Mouse (Mus musculus) MN1 (cell line): Measurements from ENCODE around the gene Pusl1.

Source experiments
- DNase-seq: peaks from one replicate; pipeline ENCODE4 v3.0.0-alpha.2; 2016; ENCODE audit warnings: low spot score

Gene Pusl1

GRCm38 (mm10) chr4:155891551-155892001, at the start of gene Pusl1, which contains the start of gene Acap3:
Gene Pusl1 (minus strand): TSS chr4:155891781.
Gene Acap3 (plus strand): TSS chr4:155891822.
- peak; percentile 97 for DNase-seq

DNA sequence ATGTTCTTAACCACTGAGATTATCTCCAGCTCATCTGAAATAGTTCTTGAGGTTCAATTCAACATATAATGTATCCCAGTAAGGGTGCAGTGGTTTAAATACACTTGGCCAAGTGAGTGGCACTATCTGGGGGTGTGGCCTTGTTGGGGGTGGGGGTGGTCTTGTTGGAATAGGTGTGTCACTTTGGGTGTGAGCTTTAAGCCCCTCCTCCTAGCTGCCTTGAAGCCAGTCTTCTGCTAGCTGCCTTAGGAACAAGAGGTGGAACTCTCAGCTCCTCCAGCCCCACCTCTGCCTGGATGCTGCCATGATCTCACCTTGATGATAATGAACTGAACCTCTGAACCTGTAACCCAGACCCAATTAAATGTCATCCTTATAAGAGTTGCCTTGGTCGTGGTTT, 40.5 kb upstream of the Pusl1 start:
- DNase-seq, result no peak

DNA sequence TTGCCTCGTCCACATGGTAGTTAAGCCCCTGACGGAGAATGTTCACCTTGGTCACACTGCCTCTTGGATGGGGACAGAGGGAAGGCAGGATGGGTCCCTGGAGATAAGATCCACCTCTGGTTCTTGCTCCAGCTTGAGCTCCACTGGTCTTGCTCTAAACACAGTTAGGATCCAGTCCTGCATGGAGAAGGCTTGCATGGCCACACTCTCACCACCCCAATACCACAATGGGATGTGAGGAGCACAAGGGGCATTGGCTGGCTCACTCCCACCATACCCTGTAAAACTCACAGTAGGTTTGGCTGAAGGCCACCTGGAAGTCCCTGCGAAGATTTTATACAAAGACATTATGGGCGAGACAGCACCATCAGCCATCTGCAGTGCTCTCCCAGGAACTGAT, 17.2 kb upstream of the Pusl1 start:
- DNase-seq, result no peak

GRCm38 (mm10) chr4:155908281-155908680, 16.7 kb upstream of the Pusl1 start:
- no peak for DNase-seq

- DNase-seq, result no peak
These were observed 15.4 kb upstream of the Pusl1 start for GRCm38 (mm10) chr4:155907003-155907402.

DNA sequence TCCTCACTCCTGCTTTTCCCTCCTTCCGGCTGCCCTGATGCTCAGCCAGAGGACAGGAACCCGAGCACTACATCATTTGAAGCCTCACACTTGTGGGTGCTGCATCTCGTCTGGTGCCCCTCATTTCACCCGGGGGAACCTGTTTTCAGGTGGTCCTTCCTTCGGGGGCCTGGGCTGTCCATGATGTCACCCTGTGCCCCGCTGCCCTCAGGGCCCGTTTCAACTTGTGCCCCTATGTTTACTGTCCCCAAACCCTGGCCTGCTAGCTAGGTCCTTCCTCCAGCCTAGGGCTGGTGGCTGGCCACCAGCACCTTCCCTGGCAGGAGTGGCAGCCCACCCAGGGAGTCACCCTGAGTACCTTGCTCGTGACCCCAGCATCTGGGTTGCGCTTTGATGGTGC, 14.5 kb upstream of the Pusl1 start:
- DNase-seq, result no peak

DNA sequence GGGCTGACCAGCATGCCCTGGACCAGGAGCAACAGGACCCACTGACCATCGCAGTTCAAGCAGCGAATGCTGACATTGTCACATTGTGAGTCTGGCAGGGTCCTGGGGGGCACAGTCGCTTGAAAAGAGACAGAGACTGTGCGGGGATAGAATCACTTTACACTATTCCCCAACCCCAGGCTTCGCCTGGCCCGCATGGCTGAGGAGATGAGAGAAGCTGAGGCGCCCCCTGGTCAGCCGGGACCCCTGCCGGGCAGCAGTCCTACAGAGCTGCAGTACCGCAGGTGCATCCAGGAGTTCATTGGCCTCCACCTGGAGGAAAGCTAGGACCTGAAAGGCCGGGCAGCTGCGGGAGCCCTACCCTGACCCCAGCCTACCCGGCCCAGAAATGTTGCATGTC, 14.1 kb upstream of the Pusl1 start:
- DNase-seq, result no peak

- DNase-seq, result no peak
These were observed 12.9 kb upstream of the Pusl1 start for GRCm38 (mm10) chr4:155904318-155905102.

DNA sequence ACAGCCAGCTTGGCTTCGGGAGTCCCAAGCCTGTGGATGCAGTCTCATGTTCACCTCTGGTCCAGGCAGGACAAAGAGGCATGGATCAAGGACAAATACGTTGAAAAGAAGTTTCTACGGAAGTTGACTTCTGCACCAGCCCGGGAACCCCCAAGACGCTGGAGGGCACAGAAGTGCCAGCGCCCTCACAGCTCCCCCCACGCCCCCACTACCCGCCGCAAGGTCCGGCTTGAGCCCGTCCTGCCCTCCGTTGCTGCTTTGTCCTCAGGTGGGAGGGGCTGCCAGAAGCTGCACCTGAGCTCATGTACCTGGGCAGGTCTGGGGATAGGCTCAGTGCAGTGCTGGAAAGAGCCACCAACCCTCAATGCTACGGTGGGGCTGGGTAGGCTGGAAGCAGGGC, 11.7 kb upstream of the Pusl1 start:
- no peak for DNase-seq

- peak; percentile 77 for DNase-seq
These were observed 9.6 kb upstream of the Pusl1 start for GRCm38 (mm10) chr4:155901205-155901604.

DNA sequence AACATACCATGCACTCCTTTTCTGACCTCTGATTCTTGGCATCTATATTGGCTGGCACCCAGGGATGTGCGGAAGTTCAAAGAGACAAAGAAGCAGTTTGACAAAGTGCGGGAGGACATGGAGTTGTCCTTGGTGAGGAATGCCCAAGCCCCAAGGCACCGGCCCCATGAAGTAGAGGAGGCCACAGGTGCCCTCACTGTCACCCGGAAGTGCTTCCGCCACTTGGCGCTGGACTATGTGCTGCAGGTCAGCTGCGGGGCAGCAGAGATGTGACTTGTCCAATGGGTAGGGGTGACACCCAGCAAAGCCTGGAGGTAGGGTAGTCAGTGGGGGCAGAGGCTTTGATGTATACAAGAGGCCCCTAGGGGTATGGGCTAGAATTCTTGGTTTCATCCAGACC, 7.8 kb upstream of the Pusl1 start:
- DNase-seq, result no peak

GRCm38 (mm10) chr4:155898318-155898717, 6.7 kb upstream of the Pusl1 start:
- DNase-seq, result peak; percentile 36

- no peak for DNase-seq
These were observed 4.9 kb upstream of the Pusl1 start for GRCm38 (mm10) chr4:155896461-155896860.

DNA sequence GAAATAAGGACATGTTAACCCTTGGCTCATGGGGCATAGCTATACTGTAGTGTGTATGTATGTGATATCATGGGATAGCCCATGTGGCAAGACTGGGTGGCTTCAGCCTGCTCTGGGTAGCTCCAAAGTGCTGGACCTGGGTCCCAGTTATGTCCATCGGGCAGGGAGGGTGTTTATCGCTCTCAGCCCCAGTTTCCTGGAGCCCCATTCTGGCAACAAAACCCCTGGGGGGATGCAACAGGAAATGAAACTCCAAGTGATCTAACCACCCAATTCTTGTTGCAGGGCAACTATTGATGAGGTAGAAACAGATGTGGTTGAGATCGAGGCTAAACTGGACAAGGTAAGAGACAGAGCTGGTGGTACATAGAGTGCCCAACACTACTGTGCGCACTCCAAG, 4.2 kb upstream of the Pusl1 start:
- no peak for DNase-seq

- peak; percentile 78 for DNase-seq
These were observed 3.6 kb upstream of the Pusl1 start for GRCm38 (mm10) chr4:155895216-155895615.

- peak; percentile 74 for DNase-seq
These were observed 2.8 kb upstream of the Pusl1 start for GRCm38 (mm10) chr4:155894311-155894881.

- DNase-seq, result no peak
These were observed 1.7 kb upstream of the Pusl1 start for GRCm38 (mm10) chr4:155893212-155893690.

- peak; percentile 59 for DNase-seq
These were observed 1.0 kb upstream of the Pusl1 start for GRCm38 (mm10) chr4:155892438-155893211.

GRCm38 (mm10) chr4:155892017-155892416, 436 bp upstream of the Pusl1 start:
- DNase-seq, result peak; percentile 88

GRCm38 (mm10) chr4:155891011-155891471, 540 bp downstream of the Pusl1 start:
- no peak for DNase-seq

DNA sequence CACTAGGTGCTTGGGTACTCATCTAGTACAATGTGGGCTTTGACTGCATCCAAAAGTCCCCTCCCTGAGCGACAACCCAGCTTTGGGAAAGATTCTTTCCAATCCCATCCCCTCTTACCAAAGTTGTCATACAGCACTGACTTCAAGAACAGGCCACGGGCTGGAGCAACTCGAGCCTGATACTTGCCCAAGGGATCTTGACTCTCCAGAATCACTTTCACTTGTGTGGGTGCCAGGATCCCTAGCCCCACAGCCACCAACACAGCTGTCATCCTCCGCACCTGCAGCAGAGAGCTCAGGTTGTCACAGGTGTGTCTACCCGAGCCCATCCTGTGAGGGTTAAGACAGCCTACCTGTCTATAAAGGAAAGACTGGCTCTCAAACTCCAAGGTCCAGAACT, 2.3 kb downstream of the Pusl1 start:
- DNase-seq, result no peak

DNA sequence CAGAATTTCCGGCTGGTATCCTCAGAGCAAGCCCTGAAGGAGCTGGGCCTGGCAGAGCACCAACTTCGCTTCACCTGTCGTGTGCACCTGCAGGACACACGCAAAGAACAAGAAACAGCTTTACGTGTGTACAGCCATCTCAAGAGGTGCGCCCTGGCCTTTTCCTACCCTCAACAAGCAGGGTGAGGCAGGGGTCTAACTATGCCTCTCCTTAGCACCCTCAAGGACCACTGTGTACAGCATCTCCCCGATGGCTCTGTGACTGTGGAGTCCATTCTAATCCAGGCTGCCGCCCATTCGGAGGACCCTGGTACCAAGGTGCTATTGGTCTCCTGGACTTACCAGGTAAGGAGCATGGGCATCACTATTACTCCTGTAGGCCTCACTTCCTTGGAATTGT, 3.4 kb downstream of the Pusl1 start:
- DNase-seq, result no peak

- no peak for DNase-seq
These were observed 3.9 kb downstream of the Pusl1 start for GRCm38 (mm10) chr4:155887674-155888073.
